Mouse (Mus musculus): ENCODE measurements around the gene Golph3. TPM values are rescaled to one million over a fixed set of nuclear protein-coding genes. Genes with fewer than 3 reads are reported as not detected.
"Not testable (repeated sequence)": the region's sequence is repeated elsewhere in the genome, so short reads cannot be mapped to it uniquely, and the experiment has no call there.

Gene Golph3
- polyA plus RNA-seq, 1 experiment: 34.2 TPM

DNA sequence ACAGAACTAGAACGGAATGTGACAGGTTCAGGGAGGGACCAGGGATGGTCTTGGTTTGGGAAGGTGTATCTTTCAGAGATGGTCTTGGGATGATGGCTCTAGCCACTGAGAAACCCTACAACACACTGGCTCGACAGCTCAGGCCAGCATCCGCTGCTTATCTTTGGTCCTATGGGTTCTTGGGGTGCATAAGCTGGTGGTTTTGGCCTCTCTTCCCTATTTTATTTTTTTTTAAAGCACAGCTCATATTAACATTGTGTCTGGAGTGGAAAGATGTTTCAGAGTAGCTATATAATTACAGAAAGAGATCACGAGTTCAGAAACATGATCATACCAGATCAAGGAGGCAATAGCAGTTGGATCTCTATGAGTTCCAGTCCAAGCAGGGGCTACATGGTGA, 42.8 kb downstream of the Golph3 start:
- TF ChIP-seq CTCF (IDR thresholded peaks at IDR 0.05; ENCODE audit: extremely low read depth, insufficient read depth, insufficient read length, insufficient replicate concordance) (no peak), POLR2A (IDR thresholded peaks at IDR 0.05; ENCODE audit: low read depth, low read length) (no peak)
- no peak overlapping the region for H3K4me3 ChIP-seq (ENCODE audit: extremely low read depth, insufficient read depth, insufficient read length)
- H3K4me1 ChIP-seq (ENCODE audit: control insufficient read depth, insufficient read depth, insufficient read length): no peaks in the 10 kb centered on the region
- no peaks in the 10 kb centered on the region for H3K36me3 ChIP-seq (ENCODE audit: control insufficient read depth, insufficient read depth, low read length)
- no peaks in the 10 kb centered on the region for H3K27me3 ChIP-seq (ENCODE audit: control insufficient read depth, insufficient read depth, low read length)
- no peak overlapping the region for H3K27ac ChIP-seq (ENCODE audit: insufficient read depth, low read length)
- WGBS: 82% methylated on average over 4 of the region's 4 CpGs
- DNase-seq (ENCODE audit: low read depth in 1 of 2, low spot score in 2 of 2): no peak

DNA sequence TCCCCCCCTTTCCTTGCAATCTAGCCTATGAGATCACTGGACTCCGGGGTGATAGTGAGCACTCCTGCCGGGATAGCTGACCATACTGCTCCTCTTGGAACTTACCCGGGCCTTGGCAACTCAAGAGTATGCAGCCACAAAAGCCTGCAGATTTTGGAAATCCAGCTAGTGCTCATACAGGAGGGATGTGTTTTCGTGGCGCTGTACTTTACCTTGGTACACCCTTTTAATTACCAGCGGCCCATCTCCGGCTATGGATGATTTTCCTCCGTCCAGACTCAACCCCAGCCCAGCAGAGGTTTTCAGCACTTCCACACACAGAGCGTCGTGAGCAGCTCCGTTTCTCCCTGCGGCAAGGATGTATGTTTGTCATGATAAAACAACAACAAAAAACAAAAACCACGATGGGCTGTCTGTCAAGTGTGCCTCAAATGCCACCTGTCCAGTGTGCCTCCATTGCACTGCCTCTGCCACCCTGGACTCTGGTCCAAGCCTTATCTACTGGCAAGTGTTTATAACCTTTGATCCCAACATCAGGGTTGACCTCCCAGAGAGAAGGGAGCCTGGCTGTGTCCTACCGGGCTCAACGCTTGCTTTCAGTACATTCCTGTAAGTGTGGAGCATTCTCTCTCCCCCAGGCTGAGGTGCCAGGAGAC, 44.3 kb downstream of the Golph3 start:
- H3K36me3 ChIP-seq (ENCODE audit: control insufficient read depth, insufficient read depth, low read length): no peaks in the 10 kb centered on the region
- no peak overlapping the region for H3K27ac ChIP-seq (ENCODE audit: insufficient read depth, low read length)
- TF ChIP-seq POLR2A (IDR thresholded peaks at IDR 0.05; ENCODE audit: low read depth, low read length) (no peak), CTCF (IDR thresholded peaks at IDR 0.05; ENCODE audit: extremely low read depth, insufficient read depth, insufficient read length, insufficient replicate concordance) (no peak)
- 92% methylated on average over 15 of the region's 15 CpGs for WGBS
- H3K4me1 ChIP-seq (ENCODE audit: control insufficient read depth, insufficient read depth, insufficient read length): no peaks in the 10 kb centered on the region
- DNase-seq (ENCODE audit: low read depth in 1 of 2, low spot score in 2 of 2): no peak
- H3K4me3 ChIP-seq (ENCODE audit: extremely low read depth, insufficient read depth, insufficient read length): no peak overlapping the region
- H3K27me3 ChIP-seq (ENCODE audit: control insufficient read depth, insufficient read depth, low read length): no peaks in the 10 kb centered on the region

GRCm38 (mm10) chr15:12366072-12366469, 44.8 kb downstream of the Golph3 start:
- DNase-seq (ENCODE audit: low read depth in 1 of 2, low spot score in 2 of 2): no peak
- 42% methylated on average over 3 of the region's 3 CpGs for WGBS
- no peaks in the 10 kb centered on the region for H3K27me3 ChIP-seq (ENCODE audit: control insufficient read depth, insufficient read depth, low read length)
- TF ChIP-seq POLR2A (IDR thresholded peaks at IDR 0.05; ENCODE audit: low read depth, low read length): no peak
- TF ChIP-seq CTCF (IDR thresholded peaks at IDR 0.05; ENCODE audit: extremely low read depth, insufficient read depth, insufficient read length, insufficient replicate concordance): no peak
- H3K27ac ChIP-seq (ENCODE audit: insufficient read depth, low read length): no peak overlapping the region
- no peak overlapping the region for H3K4me3 ChIP-seq (ENCODE audit: extremely low read depth, insufficient read depth, insufficient read length)
- H3K4me1 ChIP-seq (ENCODE audit: control insufficient read depth, insufficient read depth, insufficient read length): no peaks in the 10 kb centered on the region
- no peaks in the 10 kb centered on the region for H3K36me3 ChIP-seq (ENCODE audit: control insufficient read depth, insufficient read depth, low read length)

GRCm38 (mm10) chr15:12366580-12367305, 45.5 kb downstream of the Golph3 start:
- H3K4me3 ChIP-seq (ENCODE audit: extremely low read depth, insufficient read depth, insufficient read length); H3K27ac ChIP-seq (ENCODE audit: insufficient read depth, low read length); DNase-seq (ENCODE audit: low read depth in 1 of 2, low spot score in 2 of 2); H3K27me3 ChIP-seq (ENCODE audit: control insufficient read depth, insufficient read depth, low read length); H3K4me1 ChIP-seq (ENCODE audit: control insufficient read depth, insufficient read depth, insufficient read length); H3K36me3 ChIP-seq (ENCODE audit: control insufficient read depth, insufficient read depth, low read length): not testable (repeated sequence)
- WGBS: 89% methylated on average over 11 of the region's 11 CpGs

DNA sequence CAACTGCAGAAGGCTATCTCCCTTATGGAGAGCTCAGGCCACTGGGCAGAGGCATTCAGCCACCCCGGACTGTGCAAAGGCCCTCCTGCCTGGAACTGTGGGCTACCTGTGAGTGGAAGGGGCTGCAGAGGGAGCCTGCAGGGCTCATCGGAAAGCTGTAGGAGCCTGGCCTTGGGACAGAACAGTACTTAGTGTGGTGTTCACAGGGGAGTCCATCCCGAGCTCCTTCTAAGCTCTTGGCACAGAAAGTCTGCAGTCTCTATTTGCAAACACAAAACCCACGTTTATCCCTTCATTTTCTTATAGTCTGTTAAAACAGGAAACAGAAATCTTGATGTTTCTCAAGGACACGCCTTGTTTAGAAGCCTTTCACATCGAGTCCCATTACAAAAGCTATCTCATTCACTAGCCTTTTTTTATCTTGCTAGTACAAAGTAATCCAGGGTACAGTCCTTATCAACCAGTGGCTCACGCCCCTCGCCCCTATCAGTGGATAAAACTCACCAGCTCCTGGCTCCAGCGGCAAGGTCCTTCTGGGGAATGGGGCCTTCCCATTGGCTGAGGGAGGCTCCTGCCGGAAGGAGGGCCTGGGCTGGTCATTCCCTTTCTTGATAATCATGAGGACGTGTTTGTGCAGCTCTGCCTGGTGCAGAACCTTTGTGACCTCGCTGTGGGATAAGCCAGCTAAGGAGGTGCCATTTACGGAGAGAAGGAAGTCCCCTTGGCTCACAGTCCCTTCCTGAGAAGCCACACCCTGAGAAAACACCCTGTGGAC, 46.2 kb downstream of the Golph3 start:
- no peak for DNase-seq (ENCODE audit: low read depth in 1 of 2, low spot score in 2 of 2)
- Histone ChIP-seq H3K27ac (ENCODE audit: insufficient read depth, low read length) (no peak overlapping the region), H3K36me3 (ENCODE audit: control insufficient read depth, insufficient read depth, low read length) (no peaks in the 10 kb centered on the region), H3K27me3 (ENCODE audit: control insufficient read depth, insufficient read depth, low read length) (no peaks in the 10 kb centered on the region), H3K4me3 (ENCODE audit: extremely low read depth, insufficient read depth, insufficient read length) (no peak overlapping the region), H3K4me1 (ENCODE audit: control insufficient read depth, insufficient read depth, insufficient read length) (no peaks in the 10 kb centered on the region)
- TF ChIP-seq POLR2A (IDR thresholded peaks at IDR 0.05; ENCODE audit: low read depth, low read length): no peak
- no peak for TF ChIP-seq CTCF (IDR thresholded peaks at IDR 0.05; ENCODE audit: extremely low read depth, insufficient read depth, insufficient read length, insufficient replicate concordance)
- WGBS: 70% methylated on average over 13 of the region's 13 CpGs

GRCm38 (mm10) chr15:12368357-12368756, 47.1 kb downstream of the Golph3 start:
- no peaks in the 10 kb centered on the region for H3K36me3 ChIP-seq (ENCODE audit: control insufficient read depth, insufficient read depth, low read length)
- H3K4me3 ChIP-seq (ENCODE audit: extremely low read depth, insufficient read depth, insufficient read length): no peak overlapping the region
- no peak for DNase-seq (ENCODE audit: low read depth in 1 of 2, low spot score in 2 of 2)
- H3K4me1 ChIP-seq (ENCODE audit: control insufficient read depth, insufficient read depth, insufficient read length): no peaks in the 10 kb centered on the region
- TF ChIP-seq POLR2A (IDR thresholded peaks at IDR 0.05; ENCODE audit: low read depth, low read length): no peak
- no peak for TF ChIP-seq CTCF (IDR thresholded peaks at IDR 0.05; ENCODE audit: extremely low read depth, insufficient read depth, insufficient read length, insufficient replicate concordance)
- H3K27me3 ChIP-seq (ENCODE audit: control insufficient read depth, insufficient read depth, low read length): no peaks in the 10 kb centered on the region
- 93% methylated on average over 11 of the region's 11 CpGs for WGBS
- no peak overlapping the region for H3K27ac ChIP-seq (ENCODE audit: insufficient read depth, low read length)

Data from spleen, adult 2 months (tissue).